Mouse (Mus musculus) ES-Bruce4 (cell line): ENCODE measurements around the gene Pygo1.

Source experiments
- CTCF ChIP-seq: IDR thresholded peaks from one replicate; pipeline ENCODE4 v1.8.1; 2011; ENCODE audit warnings: low read depth, low read length
- POLR2A ChIP-seq: IDR thresholded peaks from one replicate; pipeline ENCODE4 v1.8.1; 2011; ENCODE audit warnings: low read length; ENCODE audit not compliant: insufficient read depth

- no peak for TF ChIP-seq CTCF
- no peak for TF ChIP-seq POLR2A
These were observed 57.6 kb downstream of the Pygo1 start for GRCm38 (mm10) chr9:72983066-72983465.
